Mouse (Mus musculus) neural tube, embryonic 15.5 days (tissue): Measurements from ENCODE around the gene Ewsr1. TPM values are rescaled to one million over a fixed set of nuclear protein-coding genes. Genes with fewer than 3 reads are reported as not detected.
A peak's percentile ranks its signal among the peaks of the same experiment; 100 is the strongest.
"Not testable (repeated sequence)": the region's sequence is repeated elsewhere in the genome, so short reads cannot be mapped to it uniquely, and the experiment has no call there.

Experiments used
- ATAC-seq: fragments of 200-750 bp; cut with Nextera tagmentation; 2 replicates; pipeline ENCODE4 v1.8.0; 2017; ENCODE audit warnings: mild to moderate bottlenecking, moderate TSS enrichment, moderate library complexity; ENCODE audit not compliant: low FRiP score
- H3K27ac ChIP-seq: fragments of 300-500 bp; sonication (generic); replicated peaks from 2 replicates; pipeline ENCODE4 v1.5.1; 2015; ENCODE audit warnings: mild to moderate bottlenecking, inconsistent platforms
- H3K27me3 ChIP-seq: fragments of 300-500 bp; sonication (generic); replicated peaks from 2 replicates; pipeline ENCODE4 v1.6.1; 2015; ENCODE audit warnings: inconsistent platforms
- H3K36me3 ChIP-seq: fragments of 300-500 bp; sonication (generic); 2 replicates; pipeline ENCODE4 v1.6.1; 2015; ENCODE audit warnings: inconsistent platforms
- H3K4me1 ChIP-seq: fragments of 300-500 bp; sonication (generic); 2 replicates; pipeline ENCODE4 v1.6.1; 2015; ENCODE audit warnings: inconsistent platforms
- H3K4me2 ChIP-seq: fragments of 300-500 bp; sonication (generic); 2 replicates; pipeline ENCODE4 v1.6.1; 2015; ENCODE audit warnings: inconsistent platforms, mild to moderate bottlenecking, moderate library complexity
- H3K4me3 ChIP-seq: fragments of 300-500 bp; sonication (generic); replicated peaks from 2 replicates; pipeline ENCODE4 v1.5.1; 2015; ENCODE audit warnings: mild to moderate bottlenecking, inconsistent platforms
- H3K9ac ChIP-seq: fragments of 300-500 bp; sonication (generic); replicated peaks from 2 replicates; pipeline ENCODE4 v1.6.1; 2015; ENCODE audit warnings: mild to moderate bottlenecking, inconsistent platforms
- H3K9me3 ChIP-seq: fragments of 300-500 bp; sonication (generic); replicated peaks from 2 replicates; pipeline ENCODE4 v1.6.1; 2016; ENCODE audit warnings: inconsistent platforms
- WGBS: fragments of 180-500 bp; shearing (Covaris S2); methylation state at CpG from one replicate; pipeline ENCODE4 v1.1.7; 2015; ENCODE audit warnings: mixed read lengths; 5-methylcytosine and 5-hydroxymethylcytosine counted together
- polyA plus RNA-seq: library from polyadenylated mRNA; unstranded; fragments of >200 nt; fragmentation: Nextera tagmentation; extraction: Ambion mirVana; gene quantifications from 2 replicates; pipeline ENCODE4 v1.2.1, GENCODE M21; 2015

Gene Ewsr1
- polyA plus RNA-seq, 1 experiment from 2014 or later, result 533 TPM

DNA sequence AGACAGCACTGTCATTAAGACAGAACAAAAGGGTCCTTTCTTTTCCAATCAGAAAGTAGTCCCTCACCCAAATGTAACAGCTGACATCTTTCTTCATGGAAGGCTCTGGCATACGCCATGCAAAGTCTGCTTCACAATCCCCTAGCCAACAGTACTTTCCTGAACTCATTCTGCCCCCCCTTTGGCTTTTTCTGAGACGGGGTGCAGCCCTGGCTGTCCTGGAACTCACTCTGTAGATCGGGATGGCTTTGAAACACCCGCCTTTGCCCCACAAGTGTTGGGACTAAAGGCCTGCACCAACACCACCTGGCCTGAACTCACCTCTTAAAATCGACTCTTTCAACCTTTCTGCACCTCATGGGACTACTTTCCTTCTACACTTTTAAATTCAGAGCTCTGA, 3.2 kb downstream of the Ewsr1 start:
- Histone ChIP-seq H3K27ac (no peak overlapping the region), H3K4me1 (peaks cover 38% of the 10 kb centered on the region), H3K9me3 (no peaks in the 10 kb centered on the region), H3K4me2 (peak overlapping the region; percentile 72; the same call in 1 of the 2 replicates), H3K4me3 (no peak overlapping the region), H3K9ac (no peak overlapping the region), H3K27me3 (no peaks in the 10 kb centered on the region), H3K36me3 (peaks cover 18% of the 10 kb centered on the region)
- no peak for ATAC-seq
- 72% methylated on average over 5 of the region's 5 CpGs for WGBS

GRCm38 (mm10) chr11:5091706-5092105, 7.4 kb downstream of the Ewsr1 start:
- WGBS, result 49% methylated on average over 2 of the region's 2 CpGs
- peaks cover 55% of the 10 kb centered on the region for H3K36me3 ChIP-seq
- no peak for ATAC-seq

GRCm38 (mm10) chr11:5089147-5089546, 9.9 kb downstream of the Ewsr1 start:
- Histone ChIP-seq H3K27ac (no peak overlapping the region), H3K4me2 (no peak overlapping the region), H3K4me1 (peaks cover 4% of the 10 kb centered on the region; the same call in 1 of the 2 replicates), H3K27me3 (no peaks in the 10 kb centered on the region), H3K4me3 (no peak overlapping the region), H3K9ac (no peak overlapping the region), H3K9me3 (no peaks in the 10 kb centered on the region), H3K36me3 (peaks cover 79% of the 10 kb centered on the region)
- no peak for ATAC-seq
- 98% methylated on average over 1 of the region's 1 CpGs for WGBS

More at GRCm38 (mm10) chr11:5091706-5092105, 7.4 kb downstream of the Ewsr1 start:
- H3K27ac ChIP-seq, result no peak overlapping the region
- H3K4me2 ChIP-seq, result no peak overlapping the region
- no peak overlapping the region for H3K9ac ChIP-seq
- peaks cover 16% of the 10 kb centered on the region for H3K4me1 ChIP-seq
- no peak overlapping the region for H3K4me3 ChIP-seq
- H3K9me3 ChIP-seq, result no peaks in the 10 kb centered on the region
- H3K27me3 ChIP-seq, result no peaks in the 10 kb centered on the region

DNA sequence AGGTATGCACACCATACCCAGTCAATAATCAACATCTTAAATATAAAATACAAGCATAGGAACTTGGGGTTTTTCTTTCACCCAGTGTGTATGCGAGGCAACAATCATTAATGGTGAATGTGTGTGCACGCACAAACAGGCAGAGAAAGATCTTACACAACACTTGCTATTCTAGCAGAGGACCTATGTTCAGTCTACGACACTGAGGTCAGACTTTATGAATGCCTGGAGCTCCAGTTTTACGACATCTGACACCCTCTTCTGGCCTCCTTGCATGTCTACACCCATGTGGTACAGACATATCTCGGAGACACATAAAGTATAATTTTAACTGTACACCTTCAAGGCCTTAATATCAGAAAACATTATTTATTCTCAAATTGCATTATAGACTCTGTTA, 22.2 kb downstream of the Ewsr1 start:
- ATAC-seq, result not testable (repeated sequence)

DNA sequence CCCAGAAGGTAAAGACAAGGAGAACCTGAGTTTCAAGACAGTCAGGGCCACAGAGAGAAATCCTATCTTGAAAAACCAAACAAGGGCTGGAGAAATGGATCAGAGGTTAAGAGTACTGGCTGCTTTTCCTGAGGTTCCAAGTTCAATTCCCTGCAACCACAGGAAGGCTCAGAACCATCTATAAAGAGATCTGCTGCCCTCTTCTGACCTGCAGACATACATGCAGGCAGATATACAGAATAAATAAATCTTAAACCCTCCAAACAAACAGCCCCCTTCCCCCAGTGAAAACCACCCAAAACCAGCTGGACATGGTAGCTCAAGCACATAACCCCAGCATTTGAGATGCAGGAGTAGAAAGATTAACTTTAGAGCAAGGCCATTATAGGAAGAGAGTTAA, 23.3 kb downstream of the Ewsr1 start:
- Histone ChIP-seq H3K36me3 (peaks cover 73% of the 10 kb centered on the region), H3K4me3 (no peak overlapping the region), H3K4me2 (no peak overlapping the region), H3K9me3 (no peaks in the 10 kb centered on the region), H3K9ac (no peak overlapping the region), H3K4me1 (no peaks in the 10 kb centered on the region), H3K27me3 (no peaks in the 10 kb centered on the region), H3K27ac (no peak overlapping the region)
- no peak for ATAC-seq

More for the DNA sequence above, 22.2 kb downstream of the Ewsr1 start:
- not testable (repeated sequence) for H3K4me3 ChIP-seq, H3K4me1 ChIP-seq, H3K9ac ChIP-seq, H3K4me2 ChIP-seq, H3K27me3 ChIP-seq, H3K27ac ChIP-seq, H3K9me3 ChIP-seq
- peaks cover 68% of the 10 kb centered on the region for H3K36me3 ChIP-seq
- WGBS, result 86% methylated on average over 4 of the region's 5 CpGs

DNA sequence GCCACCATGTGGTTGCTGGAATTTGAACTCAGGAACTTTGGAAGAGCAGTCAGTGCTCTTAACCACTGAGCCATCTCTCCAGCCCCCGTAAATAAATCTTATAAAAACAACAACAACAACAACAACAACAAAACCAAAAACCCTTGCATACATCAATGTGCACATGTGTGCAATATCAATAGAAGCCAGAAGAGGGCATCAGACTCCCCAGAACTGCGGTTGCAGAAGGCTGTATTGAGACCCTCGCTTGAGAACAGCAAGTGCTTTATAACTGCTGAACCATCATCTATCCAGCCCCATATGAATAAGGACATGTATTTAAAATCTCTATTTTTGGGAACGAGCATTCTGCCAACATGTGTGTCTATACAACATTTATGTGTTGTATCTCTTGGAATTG, 24.2 kb downstream of the Ewsr1 start:
- H3K4me2 ChIP-seq, result no peak overlapping the region
- H3K27ac ChIP-seq, result no peak overlapping the region
- H3K9me3 ChIP-seq, result no peaks in the 10 kb centered on the region
- H3K36me3 ChIP-seq, result peaks cover 73% of the 10 kb centered on the region
- no peaks in the 10 kb centered on the region for H3K27me3 ChIP-seq
- ATAC-seq, result no peak
- no peaks in the 10 kb centered on the region for H3K4me1 ChIP-seq
- WGBS, result 72% methylated on average over 4 of the region's 4 CpGs
- no peak overlapping the region for H3K9ac ChIP-seq
- no peak overlapping the region for H3K4me3 ChIP-seq

DNA sequence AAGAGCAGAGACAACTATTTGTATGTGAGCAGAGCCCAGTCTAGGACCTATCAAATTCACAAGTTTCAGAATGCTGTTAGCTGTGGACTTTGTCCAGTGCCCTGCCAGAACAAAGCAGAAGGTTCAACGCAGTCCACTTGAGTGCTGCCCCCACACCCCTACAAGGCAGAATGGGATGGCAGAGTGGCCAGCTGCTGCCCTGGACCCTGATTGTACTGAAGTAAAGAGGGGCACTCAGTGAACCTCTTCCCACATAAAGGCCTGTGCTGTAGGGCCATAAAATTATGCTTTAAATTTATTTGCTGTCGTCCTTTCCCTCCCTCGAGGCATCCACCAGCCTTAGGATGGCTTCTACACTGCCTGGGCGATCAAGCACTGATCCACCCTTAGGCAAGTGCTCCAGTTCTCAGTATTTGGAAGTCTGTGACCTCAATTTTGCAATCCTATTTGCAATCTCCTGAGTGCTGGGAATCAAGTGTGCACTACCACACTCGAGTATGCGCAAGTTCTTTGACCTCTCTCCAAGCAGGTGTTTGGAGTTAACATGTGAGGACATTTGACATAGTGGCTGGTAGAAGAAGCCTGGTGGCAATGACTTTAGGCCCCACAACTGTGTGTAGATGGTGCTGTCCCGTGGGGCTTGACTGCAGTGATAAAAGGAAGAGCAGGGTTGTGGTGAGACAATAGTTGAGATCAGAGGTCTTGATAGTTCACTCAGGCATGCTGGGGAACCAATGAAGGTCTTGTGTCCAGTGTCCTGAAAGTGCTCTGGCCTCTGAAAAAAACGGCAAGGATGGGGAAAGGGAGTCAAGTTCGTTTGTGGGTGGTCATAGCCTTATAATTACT, 30.7 kb downstream of the Ewsr1 start:
- H3K9me3 ChIP-seq, result no peaks in the 10 kb centered on the region
- no peak for ATAC-seq
- H3K4me3 ChIP-seq, result no peak overlapping the region
- peaks cover 56% of the 10 kb centered on the region for H3K36me3 ChIP-seq
- 80% methylated on average over 9 of the region's 9 CpGs for WGBS
- H3K27ac ChIP-seq, result no peak overlapping the region
- H3K9ac ChIP-seq, result no peak overlapping the region
- H3K4me2 ChIP-seq, result no peak overlapping the region
- H3K4me1 ChIP-seq, result peaks cover 20% of the 10 kb centered on the region
- H3K27me3 ChIP-seq, result peaks cover 7% of the 10 kb centered on the region

DNA sequence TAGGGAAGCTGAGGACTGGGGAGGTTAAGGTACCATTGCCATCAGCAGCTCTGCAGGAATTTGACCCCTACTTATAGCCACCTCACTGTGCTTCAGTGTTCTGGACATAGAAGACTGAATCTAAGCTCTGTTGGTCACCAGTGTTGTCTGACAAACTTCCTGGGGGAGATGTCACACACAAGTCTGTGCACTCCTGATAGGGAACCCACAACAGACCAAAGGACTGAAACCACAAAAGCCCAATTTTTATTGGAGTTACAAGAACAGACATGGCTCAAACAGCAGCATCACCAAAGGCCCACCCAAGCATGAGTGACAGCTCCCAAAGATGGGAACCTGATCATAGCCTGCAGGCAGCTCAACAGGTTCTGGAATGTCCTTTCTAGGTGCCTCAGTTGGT, 32.0 kb downstream of the Ewsr1 start:
- Histone ChIP-seq H3K27me3 (peaks cover 20% of the 10 kb centered on the region), H3K9me3 (no peaks in the 10 kb centered on the region), H3K36me3 (peaks cover 44% of the 10 kb centered on the region), H3K4me2 (no peak overlapping the region), H3K27ac (no peak overlapping the region), H3K9ac (no peak overlapping the region), H3K4me1 (peaks cover 33% of the 10 kb centered on the region), H3K4me3 (no peak overlapping the region)
- no peak for ATAC-seq

DNA sequence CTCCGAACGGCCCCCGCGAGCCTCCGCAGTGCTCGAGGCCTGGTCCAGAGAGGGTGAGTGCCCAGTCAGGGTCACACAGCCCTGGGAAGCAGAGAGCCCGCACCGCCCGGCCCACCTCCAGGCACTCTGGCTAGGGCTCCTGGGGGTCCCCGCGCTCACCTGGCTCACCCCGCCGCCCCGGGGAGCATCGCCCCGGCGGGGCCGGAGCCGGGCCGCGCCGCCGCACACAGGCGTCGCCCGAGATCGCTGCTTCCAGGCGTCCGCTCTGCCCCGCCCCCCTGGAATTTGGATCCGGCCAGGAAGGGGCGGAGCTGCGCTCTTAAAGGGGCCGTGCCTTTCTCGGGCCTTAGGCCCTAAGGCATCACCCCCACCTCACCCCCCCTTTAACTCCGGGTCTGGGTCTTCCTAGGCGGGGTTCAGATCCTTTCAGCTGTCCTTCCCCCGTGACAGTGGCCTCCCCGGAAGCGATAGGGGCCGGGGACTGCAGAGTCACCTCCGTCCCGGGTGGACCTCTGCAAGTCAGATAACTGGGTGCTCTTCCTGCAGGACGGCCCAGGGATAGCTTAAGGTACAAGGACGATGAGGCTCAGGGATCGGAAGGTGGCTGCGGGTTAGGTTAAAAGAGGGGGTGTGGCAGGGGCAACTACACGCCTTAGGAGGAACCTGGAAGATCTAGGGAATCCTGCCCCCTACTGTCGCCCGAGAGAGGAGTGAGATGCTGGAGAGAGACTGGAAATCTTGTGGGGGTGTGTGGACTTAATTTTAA, 33.8 kb downstream of the Ewsr1 start, which contains the start of gene Gas2l1:
Gas2l1 (minus strand) TSS at position 272 of the 766 bp plus-strand sequence.
- Histone ChIP-seq H3K4me2 (peak within 1 kb of the TSS; percentile 95), H3K9ac (peak within 1 kb of the TSS; percentile 76), H3K36me3 (peaks cover 25% of the 10 kb centered on the region), H3K9me3 (no peaks in the 10 kb centered on the region), H3K4me1 (peaks cover 47% of the 10 kb centered on the region), H3K27ac (peak within 1 kb of the TSS; percentile 68), H3K4me3 (peak within 1 kb of the TSS; percentile 89), H3K27me3 (peaks cover 37% of the 10 kb centered on the region)
- 1% methylated on average over 50 of the region's 50 CpGs for WGBS
- peak; percentile 89 for ATAC-seq

- Histone ChIP-seq H3K4me2 (peak overlapping the region; percentile 95), H3K4me1 (peaks cover 52% of the 10 kb centered on the region), H3K36me3 (peaks cover 20% of the 10 kb centered on the region), H3K27ac (no peak overlapping the region; the same call in 1 of the 2 replicates), H3K27me3 (peaks cover 45% of the 10 kb centered on the region), H3K9ac (peak overlapping the region; percentile 76), H3K9me3 (no peaks in the 10 kb centered on the region), H3K4me3 (peak overlapping the region; percentile 89)
- WGBS, result 13% methylated on average over 38 of the region's 38 CpGs
- peak; percentile 11; the same call in 1 of the 2 replicates for ATAC-seq
These were observed 34.6 kb downstream of the Ewsr1 start for GRCm38 (mm10) chr11:5064282-5065055.

GRCm38 (mm10) chr11:5063561-5064281, 35.3 kb downstream of the Ewsr1 start:
- 58% methylated on average over 31 of the region's 31 CpGs for WGBS

More at GRCm38 (mm10) chr11:5063561-5064281, 35.3 kb downstream of the Ewsr1 start:
- Histone ChIP-seq H3K27me3 (peaks cover 53% of the 10 kb centered on the region), H3K4me2 (peak overlapping the region; percentile 95), H3K27ac (no peak overlapping the region), H3K9me3 (no peaks in the 10 kb centered on the region), H3K4me3 (peak overlapping the region; percentile 89), H3K36me3 (peaks cover 12% of the 10 kb centered on the region), H3K4me1 (peaks cover 59% of the 10 kb centered on the region), H3K9ac (peak overlapping the region; percentile 76; the same call in 1 of the 2 replicates)
- no peak for ATAC-seq
